Comparison of ENCODE assay signal across 19 mouse cellular contexts in genomic region chr5:50015147-50015697, GRCm38 (mm10). TPM values are rescaled to one million over a fixed set of nuclear protein-coding genes. Genes with fewer than 3 reads are reported as not detected.
DNase-seq lines count a peak whose midpoint lies in the region; ATAC-seq lines count a peak whose summit lies in the region.
"Had no signal": no experiment of that assay in that cellular context is flagged by ENCODE, and none has a peak within 500 bp of the region (broad histone marks: within the 10 kb centered on the region; RNA-seq: fewer than 3 reads in every experiment).

No protein-coding gene starts in this region.

- H3K9me3 ChIP-seq in limb, embryonic 11.5 days (ENCODE audit: control insufficient read depth, low read length): no peaks in the 10 kb centered on the region
- no peaks in the 10 kb centered on the region for H3K9me3 ChIP-seq in limb, embryonic 10.5 days (replicated peaks)
- H3K9me3 ChIP-seq in forebrain, embryonic 14.5 days (replicated peaks; ENCODE audit: control insufficient read depth, low read length): no peaks in the 10 kb centered on the region
- H3K9me3 ChIP-seq in liver, embryonic 15.5 days (replicated peaks): no peaks in the 10 kb centered on the region
- H3K9me3 ChIP-seq: G1E; heart, embryonic 13.5 days had no signal

- no peaks in the 10 kb centered on the region for H3K27me3 ChIP-seq in limb, embryonic 11.5 days (ENCODE audit: control insufficient read depth, insufficient read depth, low read length)
- no peaks in the 10 kb centered on the region for H3K27me3 ChIP-seq in limb, embryonic 10.5 days (ENCODE audit: low read depth, poor library complexity, severe bottlenecking)
- no peaks in the 10 kb centered on the region for H3K27me3 ChIP-seq in forebrain, embryonic 14.5 days (replicated peaks; ENCODE audit: control insufficient read depth, insufficient read depth, low read length)
- H3K27me3 ChIP-seq in liver, embryonic 15.5 days: no peaks in the 10 kb centered on the region
- H3K27me3 ChIP-seq: heart, embryonic 13.5 days had no signal

- H3K27ac ChIP-seq in limb, embryonic 11.5 days (replicated peaks; ENCODE audit: low read depth, low read length): 0 out of 2 replicates have a peak overlapping the region, but pooled peaks have one; percentile 26
- H3K27ac ChIP-seq in limb, embryonic 10.5 days: no peak overlapping the region
- no peak overlapping the region for H3K27ac ChIP-seq in forebrain, embryonic 14.5 days (ENCODE audit: low read depth, low read length)
- no peak overlapping the region for H3K27ac ChIP-seq in liver, embryonic 15.5 days (replicated peaks)
- H3K27ac ChIP-seq: heart, embryonic 13.5 days; kidney, postnatal 0 days; layer of hippocampus, adult 2 months had no signal

- no peak overlapping the region for H3K4me2 ChIP-seq in limb, embryonic 11.5 days (ENCODE audit: low read depth, severe bottlenecking)
- H3K4me2 ChIP-seq in forebrain, embryonic 14.5 days (ENCODE audit: low read length): no peak overlapping the region
- H3K4me2 ChIP-seq in liver, embryonic 15.5 days: peak overlapping the region; percentile 23
- H3K4me2 ChIP-seq: heart, embryonic 13.5 days had no signal

- DNase-seq in limb, embryonic 11.5 days (ENCODE audit: low spot score): no peak
- DNase-seq in limb, embryonic 10.5 days (ENCODE audit: low spot score): no peak
- peak; percentile 33 for DNase-seq in MN1 (ENCODE audit: low spot score)
- DNase-seq in forebrain, embryonic 14.5 days (ENCODE audit: low spot score): peak; percentile 41
- no peak for DNase-seq in ovary, postnatal 36 days (ENCODE audit: low spot score)
- DNase-seq in gastrocnemius, postnatal 14 days: no peak
- no peak for DNase-seq in cerebellum, postnatal 25 days
- DNase-seq: adrenal gland, postnatal 25 days; cerebellum, postnatal 14 days; heart, postnatal 4 days; lung, adult 18-20 months; lung, postnatal 4 days; midbrain, embryonic 14.5 days; right cerebral cortex, postnatal 4 days had no signal

- intact Hi-C loops in gastrocnemius, postnatal 14 days (cut with DNase I; ENCODE audit: low total_unique reads): no loop called here

- no peak overlapping the region for H3K4me3 ChIP-seq in limb, embryonic 11.5 days (ENCODE audit: low read depth, low read length)
- no peak overlapping the region for H3K4me3 ChIP-seq in limb, embryonic 10.5 days
- no peak overlapping the region for H3K4me3 ChIP-seq in forebrain, embryonic 14.5 days (ENCODE audit: low read depth, low read length)
- no peak overlapping the region for H3K4me3 ChIP-seq in liver, embryonic 15.5 days (replicated peaks)
- H3K4me3 ChIP-seq: heart, embryonic 13.5 days; layer of hippocampus, adult 2 months had no signal

- peaks cover 2% of the 10 kb centered on the region; the same call in 1 of the 2 replicates for H3K36me3 ChIP-seq in limb, embryonic 11.5 days (ENCODE audit: control insufficient read depth, insufficient read depth, low read length)
- peaks cover 74% of the 10 kb centered on the region for H3K36me3 ChIP-seq in limb, embryonic 10.5 days
- no peaks in the 10 kb centered on the region; the same call in 1 of the 2 replicates for H3K36me3 ChIP-seq in forebrain, embryonic 14.5 days (ENCODE audit: control insufficient read depth, insufficient read depth, low read length)
- no peaks in the 10 kb centered on the region for H3K36me3 ChIP-seq in liver, embryonic 15.5 days (replicated peaks)
- H3K36me3 ChIP-seq: G1E had no signal

- H3K4me1 ChIP-seq in limb, embryonic 11.5 days (ENCODE audit: control insufficient read depth, insufficient read depth, low read length): 0 out of 2 replicates have a peak, but pooled peaks cover 5% of the 10 kb centered on the region
- H3K4me1 ChIP-seq in limb, embryonic 10.5 days: peaks cover 16% of the 10 kb centered on the region
- peaks cover 3% of the 10 kb centered on the region; the same call in 1 of the 2 replicates for H3K4me1 ChIP-seq in forebrain, embryonic 14.5 days (ENCODE audit: control insufficient read depth, insufficient read depth, low read length)
- H3K4me1 ChIP-seq in liver, embryonic 15.5 days (replicated peaks): peaks cover 22% of the 10 kb centered on the region
- H3K4me1 ChIP-seq: heart, embryonic 13.5 days had no signal

- 46% methylated on average over 5 of the region's 5 CpGs for WGBS in limb, embryonic 11.5 days
- 62% methylated on average over 5 of the region's 5 CpGs for WGBS in limb, embryonic 10.5 days
- WGBS in forebrain, embryonic 14.5 days: 4% methylated on average over 5 of the region's 5 CpGs
- 25% methylated on average over 5 of the region's 5 CpGs for WGBS in liver, embryonic 15.5 days (ENCODE audit: insufficient replicate concordance)

- ATAC-seq in limb, embryonic 11.5 days (ENCODE audit: insufficient number of reproducible peaks, low FRiP score, low TSS enrichment, low read depth): peak; percentile 67; the same call in 1 of the 2 replicates
- peak; percentile 47; the same call in 1 of the 2 replicates for ATAC-seq in forebrain, embryonic 14.5 days
- ATAC-seq in liver, embryonic 15.5 days (ENCODE audit: insufficient read depth): peak; percentile 51; the same call in 1 of the 2 replicates

- H3K9ac ChIP-seq in limb, embryonic 11.5 days (ENCODE audit: low read length): no peak overlapping the region
- no peak overlapping the region for H3K9ac ChIP-seq in forebrain, embryonic 14.5 days (ENCODE audit: low read length)
- H3K9ac ChIP-seq in liver, embryonic 15.5 days: no peak overlapping the region
- H3K9ac ChIP-seq: heart, embryonic 13.5 days had no signal

RNA-seq across cellular contexts. Expression of gene Adgra3, which starts 43.6 kb away (rescaled TPM):
- polyA plus RNA-seq in limb, embryonic 11.5 days (2014; fragmentation: Nextera tagmentation; extraction: Ambion mirVana): 59.5 and 67.6 TPM in 2 replicates
- 50.0 and 53.3 TPM in 2 replicates for polyA plus RNA-seq in limb, embryonic 10.5 days (2016; fragmentation: Nextera tagmentation; extraction: Ambion mirVana)
- 17.8 and 20.8 TPM in 2 replicates for polyA plus RNA-seq in forebrain, embryonic 14.5 days (2014; fragmentation: Nextera tagmentation; extraction: Ambion mirVana)
- polyA plus RNA-seq in liver, embryonic 15.5 days (2015; fragmentation: Nextera tagmentation; extraction: Ambion mirVana): 2.9 and 3.5 TPM in 2 replicates
- total RNA-seq in gastrocnemius, postnatal 14 days (2021): 10 to 100 TPM; 13.5 to 23.2 TPM
- polyA plus RNA-seq: G1E had no signal

Comparison
In these comparisons a context has a peak if more than half of its experiments do, and no peak if none do; other contexts are left out.
1. DNase-seq: peak in MN1 (single experiment) and forebrain, embryonic 14.5 days (single experiment); none in limb, embryonic 11.5 days (single experiment), limb, embryonic 10.5 days (single experiment), ovary, postnatal 36 days (single experiment), gastrocnemius, postnatal 14 days (single experiment) and cerebellum, postnatal 25 days (0 of 2).
2. Peak in every context shown above with its lines, with median percentiles within 50 percentile points of each other: ATAC-seq.